ENCODE assay signal across 29 mouse cellular contexts in the genomic region with DNA sequence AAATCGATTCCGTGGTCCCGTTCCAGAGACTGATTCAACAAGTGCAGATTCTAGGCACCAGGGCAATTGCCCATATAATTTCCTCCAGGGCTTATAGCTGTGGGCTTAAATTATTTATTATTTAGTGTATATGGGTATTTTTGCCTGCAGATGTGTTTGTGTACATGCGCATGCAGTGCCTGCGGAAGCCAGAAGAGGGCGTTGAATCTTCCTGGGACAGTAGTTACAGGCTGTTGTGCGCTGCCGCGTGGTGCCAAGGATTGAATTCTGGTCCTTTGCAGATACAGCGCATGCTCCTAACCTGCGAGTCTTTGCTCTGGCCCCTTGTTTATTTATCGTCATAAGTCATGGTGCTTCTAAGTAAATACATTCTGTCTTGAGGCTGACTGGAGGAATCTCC. TPM values are rescaled to one million over a fixed set of nuclear protein-coding genes. Genes with fewer than 3 reads are reported as not detected.
DNase-seq lines count a peak whose midpoint lies in the region; ATAC-seq and TF ChIP-seq lines count a peak whose summit lies in the region.
"Had no signal": no experiment of that assay in that cellular context is flagged by ENCODE, and none has a peak within 500 bp of the region (broad histone marks: within the 10 kb centered on the region; RNA-seq: fewer than 3 reads in every experiment).

No protein-coding gene starts in this region.

- ATAC-seq in lung, embryonic 14.5 days (ENCODE audit: insufficient read depth): no peak
- ATAC-seq in stomach, postnatal 0 days (ENCODE audit: low FRiP score, low TSS enrichment): no peak
- ATAC-seq: forebrain, embryonic 16.5 days; inflammation-experienced regulatory T-cells, adult 6 months had no signal

- no peaks in the 10 kb centered on the region for H3K36me3 ChIP-seq in lung, embryonic 14.5 days (ENCODE audit: insufficient read depth)
- H3K36me3 ChIP-seq in ES-E14 (ENCODE audit: control insufficient read depth, insufficient read depth, low read length, poor library complexity, severe bottlenecking): no peaks in the 10 kb centered on the region
- H3K36me3 ChIP-seq in stomach, postnatal 0 days (ENCODE audit: control insufficient read depth, insufficient read depth, low read length): no peaks in the 10 kb centered on the region
- H3K36me3 ChIP-seq: embryonic facial prominence, embryonic 15.5 days; heart, embryonic 12.5 days; hindbrain, embryonic 13.5 days; neural tube, embryonic 12.5 days had no signal

- no peak overlapping the region for H3K4me2 ChIP-seq in lung, embryonic 14.5 days
- no peak overlapping the region for H3K4me2 ChIP-seq in stomach, postnatal 0 days (replicated peaks; ENCODE audit: low read depth)
- H3K4me2 ChIP-seq: embryonic facial prominence, embryonic 15.5 days; heart, embryonic 12.5 days; hindbrain, embryonic 13.5 days; neural tube, embryonic 12.5 days had no signal

- no peak overlapping the region for H3K9ac ChIP-seq in lung, embryonic 14.5 days
- peak overlapping the region; percentile 57; the same call in 1 of the 2 replicates for H3K9ac ChIP-seq in ES-E14 (ENCODE audit: insufficient read depth, low read depth, low read length, poor library complexity, severe bottlenecking)
- H3K9ac ChIP-seq in stomach, postnatal 0 days (ENCODE audit: low read length): no peak overlapping the region
- H3K9ac ChIP-seq: embryonic facial prominence, embryonic 15.5 days; heart, embryonic 12.5 days; hindbrain, embryonic 13.5 days; neural tube, embryonic 12.5 days had no signal

- H3K4me1 ChIP-seq in lung, embryonic 14.5 days (ENCODE audit: insufficient read depth): no peaks in the 10 kb centered on the region
- H3K4me1 ChIP-seq in ES-E14 (ENCODE audit: control insufficient read depth in 2 of 2, insufficient read depth in 2 of 2, low read length in 2 of 2, poor library complexity in 1 of 2): peaks cover 0 to 15% of the 10 kb centered on the region in 2 experiments; a peak in 3 of 4 replicates
- no peaks in the 10 kb centered on the region for H3K4me1 ChIP-seq in stomach, postnatal 0 days (replicated peaks; ENCODE audit: control insufficient read depth, insufficient read depth)
- H3K4me1 ChIP-seq: heart, embryonic 12.5 days had no signal

- in situ Hi-C loops in ES-E14 (cut with MboI; ENCODE audit: low sequenced_read_pairs in 2 of 2, unreplicated experiment in 2 of 2): no loop called here

- H3K4me3 ChIP-seq in lung, embryonic 14.5 days (ENCODE audit: low read depth, low read length): no peak overlapping the region
- peak overlapping the region; percentile 66 to 67 for H3K4me3 ChIP-seq in ES-E14 (ENCODE audit: insufficient read depth in 1 of 2, low read depth in 1 of 2, low read length in 2 of 2, poor library complexity in 1 of 2, severe bottlenecking in 1 of 2)
- no peak overlapping the region for H3K4me3 ChIP-seq in stomach, postnatal 0 days (ENCODE audit: low read depth, low read length)
- H3K4me3 ChIP-seq: embryonic facial prominence, embryonic 15.5 days; heart, embryonic 12.5 days; hindbrain, embryonic 13.5 days; megakaryocyte, embryonic 14.5 days; neural tube, embryonic 12.5 days had no signal

- H3K27me3 ChIP-seq in lung, embryonic 14.5 days (ENCODE audit: insufficient read depth, low read length): no peaks in the 10 kb centered on the region
- no peaks in the 10 kb centered on the region for H3K27me3 ChIP-seq in stomach, postnatal 0 days (ENCODE audit: control insufficient read depth, insufficient read depth, low read length)
- H3K27me3 ChIP-seq: embryonic facial prominence, embryonic 15.5 days; hindbrain, embryonic 13.5 days; neural tube, embryonic 12.5 days had no signal

- TF ChIP-seq CTCF in lung, embryonic 14.5 days (IDR thresholded peaks at IDR 0.05; ENCODE audit: low read depth): peak; percentile 17; the same call in 1 of the 2 replicates
- peak; percentile 21; the same call in 1 of the 2 replicates for TF ChIP-seq CTCF in stomach, postnatal 0 days (IDR thresholded peaks at IDR 0.05; ENCODE audit: low read depth)

- no peak for TF ChIP-seq EP300 in stomach, postnatal 0 days (optimal IDR thresholded peaks at IDR 0.05)

- 80% methylated on average over 12 of the region's 12 CpGs for WGBS in lung, embryonic 14.5 days
- WGBS in stomach, postnatal 0 days: 81% methylated on average over 12 of the region's 12 CpGs

- DNase-seq in heart, adult 11 months: peak; percentile 66
- no peak for DNase-seq in heart, postnatal 10 days
- DNase-seq in lung, embryonic 14.5 days: no peak
- DNase-seq in lung, postnatal 25 days (ENCODE audit: low spot score): no peak
- DNase-seq in ES-E14 (ENCODE audit: low read depth, low spot score): peak; percentile 68
- DNase-seq in stomach, postnatal 0 days (ENCODE audit: low spot score): no peak
- DNase-seq in heart, postnatal 25 days (ENCODE audit: low spot score): no peak
- DNase-seq: adrenal gland, postnatal 25 days; cerebellum, adult 9-10 months; gastrocnemius, postnatal 10 days; heart, adult 18-20 months; heart, postnatal 14 days; kidney, postnatal 36 days; lung, postnatal 36 days; midbrain, embryonic 14.5 days; right cerebral cortex, postnatal 14 days; spleen, adult 18-20 months; thymus, postnatal 25 days had no signal

- intact Hi-C loops in heart, postnatal 10 days (cut with DNase I): no loop called here
- intact Hi-C loops in heart, postnatal 25 days (cut with DNase I): no loop called here

- no peaks in the 10 kb centered on the region for H3K9me3 ChIP-seq in lung, embryonic 14.5 days (ENCODE audit: low read depth, low read length)
- H3K9me3 ChIP-seq in ES-E14 (ENCODE audit: control insufficient read depth, insufficient read depth, low read depth, low read length): no peaks in the 10 kb centered on the region
- no peaks in the 10 kb centered on the region for H3K9me3 ChIP-seq in stomach, postnatal 0 days (ENCODE audit: control insufficient read depth, low read length)
- H3K9me3 ChIP-seq: embryonic facial prominence, embryonic 15.5 days; hindbrain, embryonic 13.5 days; neural tube, embryonic 12.5 days had no signal

- no peak overlapping the region for H3K27ac ChIP-seq in lung, embryonic 14.5 days (ENCODE audit: low read depth)
- peak overlapping the region; percentile 35; the same call in 1 of the 2 replicates for H3K27ac ChIP-seq in ES-E14 (ENCODE audit: insufficient read depth, low read depth, low read length, poor library complexity, severe bottlenecking)
- H3K27ac ChIP-seq in stomach, postnatal 0 days (replicated peaks): no peak overlapping the region
- H3K27ac ChIP-seq: embryonic facial prominence, embryonic 15.5 days; hindbrain, embryonic 13.5 days; neural tube, embryonic 12.5 days had no signal

TF ChIP-seq in ES-E14, 5 proteins besides CTCF, POLR2A, EP300 and RAD21:
- TF ChIP-seq ZNF384 (IDR thresholded peaks at IDR 0.05; ENCODE audit: low read depth, low read length) (no peak), CHD2 (IDR thresholded peaks at IDR 0.05; ENCODE audit: low read depth, low read length) (no peak), ZC3H11A (IDR thresholded peaks at IDR 0.05; ENCODE audit: borderline replicate concordance, low read depth, low read length) (no peak), MAFK (IDR thresholded peaks at IDR 0.05; ENCODE audit: insufficient read depth, low read depth, low read length) (no peak), HCFC1 (IDR thresholded peaks at IDR 0.05; ENCODE audit: borderline replicate concordance, insufficient read depth, low read length) (no peak)

RNA-seq across cellular contexts. Expression of gene Cldn14, which starts 33.2 kb away (rescaled TPM):
- total RNA-seq in heart, postnatal 10 days (2021): not detected
- not detected in 2 replicates for polyA plus RNA-seq in lung, embryonic 14.5 days (2014; fragmentation: Nextera tagmentation; extraction: Ambion mirVana)
- total RNA-seq in ES-E14 (2012; rRNA removed): 0.36 and 0.37 TPM in 2 replicates
- polyA plus RNA-seq in stomach, postnatal 0 days (2015; fragmentation: Nextera tagmentation; extraction: Ambion mirVana): 0.10 TPM in 1 of 2 replicates, not detected in the other
- total RNA-seq in heart, postnatal 25 days (2021): not detected
- total RNA-seq: adrenal gland, postnatal 25 days; common myeloid progenitor, adult 5-6 weeks; heart, adult 18-20 months; heart, postnatal 14 days; left cerebral cortex, adult 18-20 months had no signal
- polyA plus RNA-seq: forebrain, embryonic 16.5 days; heart, embryonic 12.5 days; hindbrain, embryonic 13.5 days; inflammation-experienced regulatory T-cells, adult 6 months; kidney, embryonic 14.5 days; limb, embryonic 14.5 days; midbrain, embryonic 14.5 days had no signal

Comparison
In these comparisons a context has a peak if more than half of its experiments do, and no peak if none do; other contexts are left out.
1. DNase-seq: peak in heart, adult 11 months (single experiment) and ES-E14 (single experiment); none in heart, postnatal 10 days (0 of 2), lung, embryonic 14.5 days (single experiment), lung, postnatal 25 days (single experiment), stomach, postnatal 0 days (single experiment) and heart, postnatal 25 days (single experiment).
2. H3K4me3 ChIP-seq: peak in ES-E14 (2 of 2); none in lung, embryonic 14.5 days (single experiment) and stomach, postnatal 0 days (single experiment).